Mouse (Mus musculus) neural tube, embryonic 13.5 days (tissue): ENCODE data around the gene Nrd1. TPM values are rescaled to one million over a fixed set of nuclear protein-coding genes. Genes with fewer than 3 reads are reported as not detected.

Source experiments
- ATAC-seq: fragments of 200-750 bp; cut with Nextera tagmentation; 2 replicates; pipeline ENCODE4 v1.8.0; 2017; ENCODE audit warnings: low read depth, mild to moderate bottlenecking, moderate TSS enrichment, moderate library complexity
- H3K27ac ChIP-seq: fragments of 300-500 bp; sonication (generic); replicated peaks from 2 replicates; pipeline ENCODE4 v1.5.1; 2015; ENCODE audit warnings: moderate library complexity, mild to moderate bottlenecking, inconsistent platforms
- H3K27me3 ChIP-seq: fragments of 300-500 bp; sonication (generic); 2 replicates; pipeline ENCODE4 v1.6.1; 2015; ENCODE audit warnings: mild to moderate bottlenecking, inconsistent platforms
- H3K36me3 ChIP-seq: fragments of 300-500 bp; sonication (generic); 2 replicates; pipeline ENCODE4 v1.6.1; 2015; ENCODE audit warnings: mild to moderate bottlenecking, inconsistent platforms
- H3K4me1 ChIP-seq: fragments of 300-500 bp; sonication (generic); replicated peaks from 2 replicates; pipeline ENCODE4 v1.6.1; 2015; ENCODE audit warnings: inconsistent platforms
- H3K4me2 ChIP-seq: fragments of 300-500 bp; sonication (generic); 2 replicates; pipeline ENCODE4 v1.6.1; 2015; ENCODE audit warnings: inconsistent platforms, mild to moderate bottlenecking, moderate library complexity
- H3K4me3 ChIP-seq: fragments of 300-500 bp; sonication (generic); 2 replicates; pipeline ENCODE4 v1.5.1; 2015; ENCODE audit warnings: mild to moderate bottlenecking, inconsistent platforms
- H3K9ac ChIP-seq: fragments of 300-500 bp; sonication (generic); 2 replicates; pipeline ENCODE4 v1.6.1; 2015; ENCODE audit warnings: moderate library complexity, mild to moderate bottlenecking, inconsistent platforms
- H3K9me3 ChIP-seq: fragments of 300-500 bp; sonication (generic); 2 replicates; pipeline ENCODE4 v1.6.1; 2016; ENCODE audit warnings: inconsistent platforms
- WGBS: fragments of 180-500 bp; shearing (Covaris S2); methylation state at CpG from one replicate; pipeline ENCODE4 v1.1.7; 2015; 5-methylcytosine and 5-hydroxymethylcytosine counted together
- microRNA counts: library from miRNA; unstranded; fragments of <30 nt; microRNA quantifications from one replicate; lab custom pipeline; 2016
- microRNA-seq: library from miRNA; unstranded; fragments of <30 nt; microRNA quantifications from one replicate; pipeline ENCODE4, GENCODE M21; 2016
- polyA plus RNA-seq: library from polyadenylated mRNA; unstranded; fragments of >200 nt; fragmentation: Nextera tagmentation; extraction: Ambion mirVana; gene quantifications from 2 replicates; pipeline ENCODE4 v1.2.1, GENCODE M21; 2015

Gene Nrd1
- polyA plus RNA-seq, 1 experiment from 2014 or later, result 77.9 TPM

DNA sequence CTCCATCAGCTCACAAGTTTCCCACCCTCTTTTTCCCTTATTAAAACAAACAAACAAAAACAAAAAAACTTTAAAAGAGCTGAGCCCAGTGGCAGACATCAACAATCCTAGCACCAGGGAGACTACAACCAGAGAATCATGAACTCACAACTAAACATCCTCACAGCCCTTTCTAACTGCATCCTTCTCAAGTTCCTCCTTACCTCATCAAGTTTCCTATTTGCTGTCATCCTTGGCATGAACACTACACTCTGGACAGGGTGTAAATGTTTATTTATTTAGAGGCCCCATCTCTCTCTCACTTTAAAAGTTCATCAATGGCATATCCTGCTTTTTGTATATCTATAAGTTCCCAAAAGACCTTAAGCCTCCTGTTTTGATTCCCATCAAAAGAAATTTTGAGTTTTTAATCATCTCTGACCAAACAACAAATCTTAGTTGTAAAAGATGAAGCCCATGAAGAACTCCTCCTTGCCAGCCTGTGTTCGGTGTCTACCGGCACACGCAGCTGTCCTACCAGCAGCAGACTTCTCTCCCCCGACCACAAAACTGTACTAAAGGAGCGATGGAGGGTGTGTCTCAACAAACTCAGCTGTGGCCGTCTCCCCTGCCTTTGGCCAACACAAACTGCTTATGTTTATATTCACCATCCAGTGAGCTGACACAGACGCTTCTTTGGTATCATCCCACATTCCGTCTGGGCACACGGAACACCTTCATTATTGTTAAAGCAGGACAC lies 102.9 kb downstream of the Nrd1 start:
- no peak overlapping the region for H3K9ac ChIP-seq
- no peaks in the 10 kb centered on the region for H3K27me3 ChIP-seq
- H3K4me1 ChIP-seq, result peaks cover 4% of the 10 kb centered on the region; the same call in 1 of the 2 replicates
- H3K36me3 ChIP-seq, result peaks cover 18% of the 10 kb centered on the region
- no peak overlapping the region for H3K4me3 ChIP-seq
- H3K9me3 ChIP-seq, result no peaks in the 10 kb centered on the region
- H3K27ac ChIP-seq, result no peak overlapping the region
- WGBS, result 83% methylated on average over 9 of the region's 9 CpGs
- no peak for ATAC-seq
- H3K4me2 ChIP-seq, result no peak overlapping the region

DNA sequence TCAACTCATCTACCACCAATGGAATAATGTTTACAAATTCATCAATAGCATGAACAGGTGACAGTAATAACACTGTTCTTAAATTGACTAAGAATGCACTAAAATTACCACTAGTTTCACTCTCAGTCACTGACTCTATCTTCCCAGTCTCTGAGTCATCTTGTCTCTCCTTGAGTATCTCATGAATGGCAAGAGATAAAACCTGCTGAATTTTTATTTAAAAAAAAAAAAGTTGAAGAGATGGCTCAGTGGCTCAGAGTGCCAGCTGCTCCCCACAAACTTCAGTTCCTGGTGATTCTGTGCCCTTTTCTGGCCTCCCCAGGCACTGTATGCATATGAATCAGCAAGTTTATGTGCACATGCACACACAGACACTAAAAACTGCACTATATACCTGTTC lies 104.8 kb downstream of the Nrd1 start:
- Histone ChIP-seq H3K4me2 (no peak overlapping the region), H3K4me3 (no peak overlapping the region), H3K9me3 (no peaks in the 10 kb centered on the region), H3K9ac (no peak overlapping the region), H3K36me3 (peaks cover 17% of the 10 kb centered on the region), H3K27me3 (no peaks in the 10 kb centered on the region), H3K4me1 (peaks cover 4% of the 10 kb centered on the region; the same call in 1 of the 2 replicates), H3K27ac (no peak overlapping the region)
- no peak for ATAC-seq

DNA sequence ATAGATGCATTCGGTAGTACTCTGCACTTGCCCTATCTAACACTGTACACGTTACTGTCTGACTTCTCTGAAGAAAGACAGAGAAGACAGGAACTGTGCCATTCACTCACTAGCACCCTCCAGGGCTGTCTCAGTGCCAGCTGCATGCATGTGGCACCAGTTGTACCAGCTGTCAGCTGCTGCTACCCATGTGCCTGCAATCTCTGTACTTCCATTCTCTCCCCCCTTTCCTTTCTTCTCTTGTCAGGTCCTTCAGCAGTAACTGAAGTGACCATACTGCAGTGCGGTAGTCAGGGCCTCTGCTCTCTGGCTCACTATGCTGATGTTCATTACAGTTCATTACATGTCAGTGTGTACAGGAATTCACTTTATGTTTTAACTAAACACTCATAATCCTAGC lies 105.6 kb downstream of the Nrd1 start:
- no peaks in the 10 kb centered on the region for H3K9me3 ChIP-seq
- H3K36me3 ChIP-seq, result peaks cover 12% of the 10 kb centered on the region
- no peak overlapping the region for H3K27ac ChIP-seq
- no peak overlapping the region for H3K4me2 ChIP-seq
- 78% methylated on average over 3 of the region's 3 CpGs for WGBS
- H3K4me3 ChIP-seq, result no peak overlapping the region
- H3K9ac ChIP-seq, result no peak overlapping the region
- peak; percentile 40; the same call in 1 of the 2 replicates for ATAC-seq
- peaks cover 4% of the 10 kb centered on the region; the same call in 1 of the 2 replicates for H3K4me1 ChIP-seq
- no peaks in the 10 kb centered on the region for H3K27me3 ChIP-seq

DNA sequence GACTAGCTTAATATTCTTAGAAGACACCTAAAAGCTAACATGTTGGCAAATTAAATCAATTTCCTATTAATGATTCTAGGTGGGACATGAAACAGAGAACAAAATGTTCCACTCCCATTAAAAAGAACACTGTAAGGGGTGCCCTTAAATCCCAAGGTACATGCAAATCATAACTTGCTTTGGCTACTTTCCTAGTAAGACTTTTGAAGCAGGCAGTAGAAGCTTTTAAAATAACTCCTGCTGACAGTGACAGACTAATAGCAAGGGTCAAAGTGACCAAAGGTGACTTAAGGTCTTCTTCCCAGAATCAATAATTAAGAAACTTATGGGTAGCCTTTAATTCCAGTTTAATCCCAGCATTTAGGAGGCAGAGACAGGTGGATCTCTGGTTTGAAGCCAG lies 106.1 kb downstream of the Nrd1 start:
- no peak overlapping the region for H3K4me3 ChIP-seq
- H3K36me3 ChIP-seq, result peaks cover 8% of the 10 kb centered on the region
- ATAC-seq, result no peak
- no peaks in the 10 kb centered on the region for H3K9me3 ChIP-seq
- no peak overlapping the region for H3K4me2 ChIP-seq
- H3K4me1 ChIP-seq, result peaks cover 4% of the 10 kb centered on the region; the same call in 1 of the 2 replicates
- no peaks in the 10 kb centered on the region for H3K27me3 ChIP-seq
- H3K9ac ChIP-seq, result no peak overlapping the region
- H3K27ac ChIP-seq, result no peak overlapping the region

DNA sequence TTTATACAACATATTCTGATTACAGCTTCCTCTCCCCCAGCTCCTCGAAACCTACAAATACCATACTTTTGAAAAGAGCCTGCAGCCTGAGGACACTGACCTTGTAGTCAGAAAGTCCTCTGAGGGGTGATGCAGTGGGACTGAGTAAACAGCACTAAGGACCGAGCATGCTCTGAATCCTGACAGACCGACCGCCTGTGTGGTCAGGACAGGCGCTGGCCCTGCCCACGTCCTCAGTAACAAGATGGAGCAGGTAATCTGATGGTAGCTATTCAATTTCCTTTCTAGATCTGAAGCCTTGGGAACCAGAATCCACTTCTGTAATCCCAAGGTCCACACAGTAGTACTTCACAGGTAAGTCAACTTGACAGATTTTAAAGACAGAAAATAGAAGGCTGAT lies 108.6 kb downstream of the Nrd1 start:
- WGBS, result 88% methylated on average over 6 of the region's 6 CpGs
- ATAC-seq, result no peak
- no peaks in the 10 kb centered on the region for H3K9me3 ChIP-seq

DNA sequence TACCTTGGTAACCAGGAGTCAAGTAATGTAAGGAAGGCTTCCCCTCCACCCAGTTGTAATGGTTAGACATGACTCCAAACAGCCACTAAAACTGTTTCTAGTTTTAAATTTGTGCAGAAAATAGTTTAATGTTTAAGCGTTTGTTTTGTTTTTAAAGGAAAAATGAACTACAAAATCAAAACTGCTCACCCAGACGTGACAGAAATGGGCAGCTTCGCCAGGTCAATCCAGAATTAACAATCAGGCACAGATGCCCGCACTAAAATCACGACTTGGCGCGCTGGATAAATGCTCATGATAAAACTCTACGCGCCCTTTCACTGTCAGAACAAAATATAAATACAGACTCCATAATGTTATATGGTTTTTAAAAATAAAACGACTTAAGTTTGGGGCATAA lies 109.2 kb downstream of the Nrd1 start:
- Histone ChIP-seq H3K27ac (no peak overlapping the region), H3K9ac (no peak overlapping the region), H3K36me3 (no peaks in the 10 kb centered on the region), H3K4me2 (no peak overlapping the region), H3K4me3 (no peak overlapping the region), H3K27me3 (no peaks in the 10 kb centered on the region), H3K4me1 (peaks cover 8% of the 10 kb centered on the region; the same call in 1 of the 2 replicates), H3K9me3 (no peaks in the 10 kb centered on the region)
- 92% methylated on average over 10 of the region's 10 CpGs for whole genome bisulfite sequencing
- ATAC-seq, result no peak

More for the DNA sequence above, 108.6 kb downstream of the Nrd1 start:
- H3K4me3 ChIP-seq, result no peak overlapping the region
- peaks cover 8% of the 10 kb centered on the region; the same call in 1 of the 2 replicates for H3K4me1 ChIP-seq
- H3K27ac ChIP-seq, result no peak overlapping the region
- no peaks in the 10 kb centered on the region for H3K36me3 ChIP-seq
- no peaks in the 10 kb centered on the region for H3K27me3 ChIP-seq
- no peak overlapping the region for H3K4me2 ChIP-seq
- no peak overlapping the region for H3K9ac ChIP-seq

DNA sequence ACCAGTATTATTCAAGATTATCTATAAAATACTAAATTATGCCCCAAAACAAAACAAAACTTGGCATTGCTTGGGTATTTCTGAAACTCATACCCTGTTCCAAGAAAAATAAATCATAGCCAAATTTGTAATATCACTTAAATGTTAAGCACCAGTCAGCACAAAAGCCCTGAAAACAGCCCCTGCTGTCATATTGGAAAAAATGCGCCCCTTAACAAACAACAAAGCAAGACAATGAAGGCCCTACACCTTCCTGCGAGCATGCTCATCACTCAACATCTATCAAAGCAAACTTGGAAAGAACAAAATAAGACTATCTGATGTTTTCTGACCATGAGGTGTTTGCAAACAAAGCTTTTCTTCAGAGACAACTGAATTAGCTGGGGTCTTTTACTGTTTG lies 110.5 kb downstream of the Nrd1 start:
- no peak overlapping the region for H3K4me3 ChIP-seq
- H3K36me3 ChIP-seq, result no peaks in the 10 kb centered on the region
- H3K27ac ChIP-seq, result no peak overlapping the region
- no peaks in the 10 kb centered on the region for H3K9me3 ChIP-seq
- peaks cover 14% of the 10 kb centered on the region for H3K4me1 ChIP-seq
- no peak overlapping the region for H3K4me2 ChIP-seq
- no peak for ATAC-seq
- no peak overlapping the region for H3K9ac ChIP-seq
- H3K27me3 ChIP-seq, result no peaks in the 10 kb centered on the region
- WGBS, result 90% methylated on average over 2 of the region's 2 CpGs

MicroRNAs encoded within 50 kb of the gene (microRNA counts, 519-probe panel; counts per million panel counts)
- not detected for microRNA mmu-miR-761 (lab: Ali Mortazavi, UCI)

Small RNAs within 50 kb of the gene (microRNA-seq; reads per million reads assigned to microRNA genes)
- gene Mir761, result not detected

Other genes with a start within 250 kb of the Nrd1 start
- gene Zfyve9, start 219.9 kb upstream of the Nrd1 start, polyA plus RNA-seq, result 5.1 and 6.3 TPM in 2 replicates
- 197 and 213 TPM in 2 replicates for gene Btf3l4, start 167.0 kb upstream of the Nrd1 start, polyA plus RNA-seq
- gene Txndc12, start 166.1 kb upstream of the Nrd1 start, polyA plus RNA-seq, result 78.3 and 79.2 TPM in 2 replicates
- gene Kti12, start 152.9 kb upstream of the Nrd1 start, polyA plus RNA-seq, result 30.7 and 31.6 TPM in 2 replicates
- 1.5 and 3.1 TPM in 2 replicates for gene A730015C16Rik, start 152.0 kb upstream of the Nrd1 start, polyA plus RNA-seq
- gene Rab3b, start 121.6 kb upstream of the Nrd1 start, polyA plus RNA-seq, result 72.4 and 86.9 TPM in 2 replicates
- 97.0 and 105 TPM in 2 replicates for gene Osbpl9, start 201.6 kb downstream of the Nrd1 start, polyA plus RNA-seq
- gene Calr4, start 233.8 kb downstream of the Nrd1 start, polyA plus RNA-seq, result 1.2 and 1.9 TPM in 2 replicates